Mouse (Mus musculus) T-helper 2 cell (primary cell): ENCODE measurements around the gene Pnkd.

ENCODE experiments used
- in situ Hi-C: fragments of 300-600 bp; cut with MboI, MseI; formaldehyde crosslinking; loops from one replicate; pipeline ENCODE4 v1.15.1; 2025; ENCODE audit warnings: high pct_unique_total_duplicates

Pnkd gene

GRCm38 (mm10) chr1:74385064-74385463 lies 100.3 kb downstream of the Pnkd start:
- in situ Hi-C loops, result loop anchor here (10.0 to 25.0 kb wide), 2 partner anchors 90 to 448 kb away; no protein-coding TSS in a partner anchor

GRCm38 (mm10) chr1:74385531-74385930 lies 100.8 kb downstream of the Pnkd start:
- in situ Hi-C loops, result loop anchor here (10.0 to 25.0 kb wide), 2 partner anchors 91 to 448 kb away; no protein-coding TSS in a partner anchor

GRCm38 (mm10) chr1:74386363-74386713 lies 101.6 kb downstream of the Pnkd start:
- in situ Hi-C loops, result loop anchor here (10.0 to 25.0 kb wide), 2 partner anchors 92 to 449 kb away; no protein-coding TSS in a partner anchor

- in situ Hi-C loops, result loop anchor here (10.0 to 25.0 kb wide), 2 partner anchors 92 to 450 kb away; no protein-coding TSS in a partner anchor
Observed at GRCm38 (mm10) chr1:74386714-74387385, 102.1 kb downstream of the Pnkd start.

GRCm38 (mm10) chr1:74387386-74387988 lies 102.8 kb downstream of the Pnkd start:
- in situ Hi-C loops, result loop anchor here (10.0 to 25.0 kb wide), 2 partner anchors 93 to 450 kb away; no protein-coding TSS in a partner anchor

GRCm38 (mm10) chr1:74388398-74388920 lies 103.7 kb downstream of the Pnkd start:
- in situ Hi-C loops, result loop anchor here (10.0 to 25.0 kb wide), 2 partner anchors 94 to 451 kb away; no protein-coding TSS in a partner anchor

- in situ Hi-C loops, result loop anchor here (10.0 to 25.0 kb wide), 2 partner anchors 95 to 453 kb away; no protein-coding TSS in a partner anchor
Observed at GRCm38 (mm10) chr1:74389831-74390286, 105.1 kb downstream of the Pnkd start.

GRCm38 (mm10) chr1:74390287-74390906 lies 105.7 kb downstream of the Pnkd start:
- in situ Hi-C loops, result loop anchor here (25.0 kb wide), 1 partner anchor 453 kb away; no protein-coding TSS in a partner anchor

- in situ Hi-C loops, result loop anchor here (25.0 kb wide), 1 partner anchor 454 kb away; no protein-coding TSS in a partner anchor
Observed at GRCm38 (mm10) chr1:74390924-74391748, 106.4 kb downstream of the Pnkd start, which contains the start of gene Ctdsp1. Gene Ctdsp1, plus strand, starts transcription at chr1:74391509.

- in situ Hi-C loops, result loop anchor here (25.0 kb wide), 1 partner anchor 455 kb away; no protein-coding TSS in a partner anchor
Observed at GRCm38 (mm10) chr1:74391844-74392441, 107.2 kb downstream of the Pnkd start.

- in situ Hi-C loops, result loop anchor here (25.0 kb wide), 1 partner anchor 455 kb away; no protein-coding TSS in a partner anchor
Observed at GRCm38 (mm10) chr1:74392446-74392994, 107.8 kb downstream of the Pnkd start.

GRCm38 (mm10) chr1:74393010-74393409 lies 108.3 kb downstream of the Pnkd start:
- in situ Hi-C loops, result loop anchor here (25.0 kb wide), 1 partner anchor 456 kb away; no protein-coding TSS in a partner anchor

GRCm38 (mm10) chr1:74393697-74394096 lies 109.0 kb downstream of the Pnkd start:
- in situ Hi-C loops, result loop anchor here (25.0 kb wide), 1 partner anchor 456 kb away; no protein-coding TSS in a partner anchor

GRCm38 (mm10) chr1:74394311-74394710 lies 109.6 kb downstream of the Pnkd start:
- in situ Hi-C loops, result loop anchor here (25.0 kb wide), 1 partner anchor 457 kb away; no protein-coding TSS in a partner anchor

- in situ Hi-C loops, result loop anchor here (25.0 kb wide), 1 partner anchor 458 kb away; no protein-coding TSS in a partner anchor
Observed at GRCm38 (mm10) chr1:74394858-74395257, 110.1 kb downstream of the Pnkd start.

- in situ Hi-C loops, result loop anchor here (25.0 kb wide), 1 partner anchor 458 kb away; no protein-coding TSS in a partner anchor
Observed at GRCm38 (mm10) chr1:74395290-74395689, 110.6 kb downstream of the Pnkd start.

GRCm38 (mm10) chr1:74396456-74397222 lies 111.9 kb downstream of the Pnkd start:
- in situ Hi-C loops, result loop anchor here (25.0 kb wide), 1 partner anchor 459 kb away; no protein-coding TSS in a partner anchor

- in situ Hi-C loops, result loop anchor here (25.0 kb wide), 1 partner anchor 460 kb away; no protein-coding TSS in a partner anchor
Observed at GRCm38 (mm10) chr1:74397268-74397918, 112.7 kb downstream of the Pnkd start.
